Mouse (Mus musculus): ENCODE measurements around the gene Sycp2. TPM values are rescaled to one million over a fixed set of nuclear protein-coding genes. Genes with fewer than 3 reads are reported as not detected.
"Not testable (repeated sequence)": the region's sequence is repeated elsewhere in the genome, so short reads cannot be mapped to it uniquely, and the experiment has no call there.

Gene Sycp2
- polyA plus RNA-seq, 1 experiment from 2014 or later = 0.57 TPM

DNA sequence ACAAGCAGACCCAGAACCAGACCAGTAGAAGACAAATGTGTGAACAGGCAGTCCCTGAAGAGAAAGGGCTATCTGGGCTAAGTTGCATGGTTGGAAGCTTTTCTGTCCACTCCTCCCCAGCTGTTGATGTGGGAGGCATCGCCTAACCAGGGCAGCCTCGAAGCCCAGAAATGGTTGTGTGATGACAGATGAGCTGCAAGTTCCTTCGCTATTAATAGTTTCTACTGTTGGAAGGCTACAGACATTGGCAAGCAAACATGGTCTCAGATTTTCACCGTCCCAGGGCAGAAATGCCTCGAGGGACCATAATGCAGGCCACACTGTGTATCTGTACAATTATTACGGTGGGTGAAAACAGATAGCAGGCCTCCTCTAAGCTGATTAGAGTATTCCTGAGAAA, 5.1 kb upstream of the Sycp2 start:
- Histone ChIP-seq H3K9me3 (no peaks in the 10 kb centered on the region), H3K27ac (no peak overlapping the region), H3K36me3 (replicated peaks) (no peaks in the 10 kb centered on the region), H3K4me2 (peak overlapping the region; percentile 98; the same call in 1 of the 2 replicates), H3K4me3 (no peak overlapping the region), H3K9ac (no peak overlapping the region), H3K27me3 (replicated peaks) (0 out of 2 replicates have a peak, but pooled peaks cover 5% of the 10 kb centered on the region), H3K4me1 (peaks cover 21% of the 10 kb centered on the region)
- WGBS = 73% methylated on average over 6 of the region's 6 CpGs
- no peak for ATAC-seq (replicated peaks)

- Histone ChIP-seq H3K9me3 (no peaks in the 10 kb centered on the region), H3K4me1 (peaks cover 19% of the 10 kb centered on the region), H3K36me3 (replicated peaks) (no peaks in the 10 kb centered on the region), H3K27ac (no peak overlapping the region), H3K4me3 (no peak overlapping the region), H3K9ac (no peak overlapping the region), H3K27me3 (replicated peaks) (0 out of 2 replicates have a peak, but pooled peaks cover 5% of the 10 kb centered on the region), H3K4me2 (no peak overlapping the region)
- ATAC-seq (replicated peaks) = no peak
- 85% methylated on average over 6 of the region's 6 CpGs for WGBS
These were observed 2.8 kb upstream of the Sycp2 start for GRCm38 (mm10) chr2:178410286-178410685.

DNA sequence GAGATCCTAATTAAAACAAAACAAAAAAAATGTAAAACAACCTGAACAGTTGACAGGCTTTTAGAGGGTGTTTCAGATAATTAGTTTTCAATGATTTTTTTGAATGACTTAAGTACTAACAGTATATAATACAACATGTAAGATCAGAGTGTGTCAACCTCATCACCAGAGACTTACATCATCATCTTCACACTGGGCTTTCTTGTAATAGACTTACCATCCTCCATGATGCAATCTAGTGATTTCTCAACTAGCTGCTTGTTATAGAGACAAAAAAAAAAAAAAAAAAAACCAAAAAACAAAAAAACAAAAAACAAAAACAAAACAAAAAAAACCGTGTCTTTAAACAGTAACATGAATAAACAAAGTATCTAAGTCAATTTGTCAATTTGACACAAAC, 1.5 kb upstream of the Sycp2 start:
- no peaks in the 10 kb centered on the region for H3K36me3 ChIP-seq (replicated peaks)
- 45% methylated on average over 1 of the region's 1 CpGs for WGBS
- H3K4me2 ChIP-seq = no peak overlapping the region
- no peaks in the 10 kb centered on the region for H3K9me3 ChIP-seq
- no peak overlapping the region for H3K9ac ChIP-seq
- no peak for ATAC-seq (replicated peaks)
- H3K4me3 ChIP-seq = no peak overlapping the region
- peaks cover 11% of the 10 kb centered on the region for H3K4me1 ChIP-seq
- H3K27me3 ChIP-seq (replicated peaks) = 0 out of 2 replicates have a peak, but pooled peaks cover 5% of the 10 kb centered on the region
- no peak overlapping the region for H3K27ac ChIP-seq

DNA sequence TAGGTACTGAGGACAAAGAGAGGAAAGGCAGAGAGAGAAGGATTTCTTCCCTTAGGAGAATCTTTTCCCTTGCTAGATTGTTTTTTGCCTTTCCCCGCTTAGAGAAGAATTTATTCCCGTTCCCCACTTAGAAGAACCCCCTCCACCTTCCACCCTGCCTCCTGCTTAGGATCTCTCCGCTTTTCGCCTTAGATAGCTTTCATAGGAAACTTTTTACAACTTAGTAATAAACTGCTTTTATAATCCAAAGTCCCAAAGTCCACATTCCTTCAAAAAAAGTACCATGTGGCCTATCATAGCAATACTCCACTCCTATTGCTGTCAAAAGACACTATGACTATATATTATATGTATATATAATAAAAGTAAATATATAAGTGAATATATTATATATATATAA, 64.9 kb downstream of the Sycp2 start:
- ATAC-seq (replicated peaks) = no peak
- WGBS = 77% methylated on average over 4 of the region's 4 CpGs
- no peak overlapping the region for H3K4me3 ChIP-seq
- H3K9ac ChIP-seq = no peak overlapping the region
- no peak overlapping the region for H3K4me2 ChIP-seq
- no peak overlapping the region for H3K27ac ChIP-seq
- no peaks in the 10 kb centered on the region for H3K9me3 ChIP-seq
- H3K4me1 ChIP-seq = no peaks in the 10 kb centered on the region
- H3K27me3 ChIP-seq (replicated peaks) = no peaks in the 10 kb centered on the region
- H3K36me3 ChIP-seq (replicated peaks) = no peaks in the 10 kb centered on the region

- not testable (repeated sequence) for H3K27me3 ChIP-seq (replicated peaks); H3K36me3 ChIP-seq (replicated peaks); H3K27ac ChIP-seq; H3K9me3 ChIP-seq; H3K9ac ChIP-seq; H3K4me3 ChIP-seq; H3K4me2 ChIP-seq; ATAC-seq (replicated peaks); H3K4me1 ChIP-seq
These were observed 65.4 kb downstream of the Sycp2 start for GRCm38 (mm10) chr2:178342105-178342504.

GRCm38 (mm10) chr2:178339044-178339443, 68.4 kb downstream of the Sycp2 start:
- no peak overlapping the region for H3K27ac ChIP-seq
- WGBS = 4% methylated on average over 2 of the region's 2 CpGs
- ATAC-seq (replicated peaks) = peak; percentile 71

GRCm38 (mm10) chr2:178337878-178338277, 69.6 kb downstream of the Sycp2 start:
- Histone ChIP-seq H3K4me3 (no peak overlapping the region), H3K4me1 (no peaks in the 10 kb centered on the region), H3K9ac (no peak overlapping the region), H3K36me3 (replicated peaks) (peaks cover 9% of the 10 kb centered on the region; the same call in 1 of the 2 replicates), H3K9me3 (no peaks in the 10 kb centered on the region), H3K4me2 (no peak overlapping the region), H3K27ac (no peak overlapping the region), H3K27me3 (replicated peaks) (no peaks in the 10 kb centered on the region)
- ATAC-seq (replicated peaks) = no peak
- WGBS = 34% methylated on average over 1 of the region's 1 CpGs

More at GRCm38 (mm10) chr2:178339044-178339443, 68.4 kb downstream of the Sycp2 start:
- Histone ChIP-seq H3K9me3 (no peaks in the 10 kb centered on the region), H3K4me2 (no peak overlapping the region), H3K9ac (no peak overlapping the region), H3K4me1 (no peaks in the 10 kb centered on the region), H3K36me3 (replicated peaks) (0 out of 2 replicates have a peak, but pooled peaks cover 4% of the 10 kb centered on the region), H3K27me3 (replicated peaks) (no peaks in the 10 kb centered on the region), H3K4me3 (no peak overlapping the region)

- no peak for ATAC-seq (replicated peaks)
- no peaks in the 10 kb centered on the region for H3K9me3 ChIP-seq
- H3K36me3 ChIP-seq (replicated peaks) = peaks cover 9% of the 10 kb centered on the region; the same call in 1 of the 2 replicates
- peak overlapping the region; percentile 51 for H3K4me2 ChIP-seq
- H3K4me3 ChIP-seq = peak overlapping the region; percentile 34
- H3K27me3 ChIP-seq (replicated peaks) = no peaks in the 10 kb centered on the region
- WGBS = 50% methylated on average over 1 of the region's 1 CpGs
- H3K27ac ChIP-seq = no peak overlapping the region
- peaks cover 35% of the 10 kb centered on the region for H3K4me1 ChIP-seq
- H3K9ac ChIP-seq = no peak overlapping the region
These were observed 77.5 kb downstream of the Sycp2 start for GRCm38 (mm10) chr2:178329986-178330385.

GRCm38 (mm10) chr2:178329551-178329950, 77.9 kb downstream of the Sycp2 start:
- peak overlapping the region; percentile 51 for H3K4me2 ChIP-seq
- 69% methylated on average over 5 of the region's 5 CpGs for whole genome bisulfite sequencing
- no peak for ATAC-seq (replicated peaks)
- no peaks in the 10 kb centered on the region for H3K27me3 ChIP-seq (replicated peaks)
- H3K27ac ChIP-seq = peak overlapping the region; percentile 40; the same call in 1 of the 2 replicates
- H3K9ac ChIP-seq = 0 out of 2 replicates have a peak overlapping the region, but pooled peaks have one; percentile 10
- H3K9me3 ChIP-seq = no peaks in the 10 kb centered on the region
- H3K36me3 ChIP-seq (replicated peaks) = peaks cover 8% of the 10 kb centered on the region; the same call in 1 of the 2 replicates
- peaks cover 35% of the 10 kb centered on the region for H3K4me1 ChIP-seq
- peak overlapping the region; percentile 34 for H3K4me3 ChIP-seq

DNA sequence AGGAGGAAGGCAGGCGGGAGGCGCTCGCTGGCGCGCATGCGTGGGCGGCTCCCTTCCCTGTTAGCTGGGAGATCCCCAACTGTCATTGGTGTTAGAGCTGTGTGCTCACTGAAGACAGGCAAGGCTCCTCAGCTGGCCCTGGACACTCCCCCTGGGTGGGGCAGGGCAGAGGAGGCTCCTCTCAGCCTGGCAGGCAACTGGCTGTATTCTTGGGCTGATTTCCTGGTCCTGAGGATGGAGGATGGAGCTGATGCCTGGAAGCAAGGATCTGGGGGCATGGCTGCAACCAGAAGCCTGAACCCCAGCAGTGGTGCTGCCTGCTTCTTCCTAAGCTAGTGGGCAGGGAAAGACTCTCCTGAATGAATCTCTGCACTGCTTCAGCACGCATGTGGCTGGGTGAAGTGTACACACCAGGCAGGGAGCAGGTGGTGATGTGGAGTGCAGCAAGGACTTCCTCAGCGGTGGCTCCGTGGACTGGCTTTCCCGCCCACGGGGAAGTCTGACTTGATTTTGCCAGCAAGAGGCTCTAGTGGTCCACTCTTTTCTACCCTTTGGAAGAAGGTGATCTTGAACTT, 79.9 kb downstream of the Sycp2 start:
- Histone ChIP-seq H3K27ac (peak overlapping the region; percentile 85), H3K4me2 (peak overlapping the region; percentile 51), H3K4me1 (peaks cover 35% of the 10 kb centered on the region), H3K9ac (peak overlapping the region; percentile 45), H3K27me3 (replicated peaks) (no peaks in the 10 kb centered on the region), H3K36me3 (replicated peaks) (no peaks in the 10 kb centered on the region), H3K9me3 (no peaks in the 10 kb centered on the region), H3K4me3 (peak overlapping the region; percentile 34)
- WGBS = 14% methylated on average over 12 of the region's 12 CpGs
- ATAC-seq (replicated peaks) = peak; percentile 92

- peak overlapping the region; percentile 85 for H3K27ac ChIP-seq
- peak; percentile 26 for ATAC-seq (replicated peaks)
- peaks cover 35% of the 10 kb centered on the region for H3K4me1 ChIP-seq
- 30% methylated on average over 5 of the region's 5 CpGs for WGBS
- H3K4me2 ChIP-seq = peak overlapping the region; percentile 51
- peak overlapping the region; percentile 34; the same call in 1 of the 2 replicates for H3K4me3 ChIP-seq
- no peaks in the 10 kb centered on the region for H3K27me3 ChIP-seq (replicated peaks)
- H3K9me3 ChIP-seq = no peaks in the 10 kb centered on the region
- H3K9ac ChIP-seq = peak overlapping the region; percentile 14; the same call in 1 of the 2 replicates
- no peaks in the 10 kb centered on the region for H3K36me3 ChIP-seq (replicated peaks)
These were observed 80.6 kb downstream of the Sycp2 start for GRCm38 (mm10) chr2:178326750-178327465.

GRCm38 (mm10) chr2:178326067-178326466, 81.4 kb downstream of the Sycp2 start:
- H3K4me3 ChIP-seq = no peak overlapping the region
- H3K9me3 ChIP-seq = no peaks in the 10 kb centered on the region
- H3K27ac ChIP-seq = peak overlapping the region; percentile 85; the same call in 1 of the 2 replicates
- H3K27me3 ChIP-seq (replicated peaks) = no peaks in the 10 kb centered on the region
- no peak overlapping the region for H3K9ac ChIP-seq
- H3K36me3 ChIP-seq (replicated peaks) = no peaks in the 10 kb centered on the region
- H3K4me1 ChIP-seq = peaks cover 35% of the 10 kb centered on the region
- no peak overlapping the region for H3K4me2 ChIP-seq
- no peak for ATAC-seq (replicated peaks)
- 92% methylated on average over 10 of the region's 10 CpGs for WGBS
